Mouse (Mus musculus) frontal cortex, adult 2 months (tissue): ENCODE measurements at regions not wholly inside any gene's neighbourhood (a gene's known extent, or its start where the extent isn't known, plus 50 kb on each side); places are given as distances from the start of the nearest gene placed in this dataset.

Experiments
- DNase-seq, 2 experiments: peaks; one replicate each; pipeline ENCODE4 v3.0.0; 2022; ENCODE audit warnings: low spot score in 1 of 2; ENCODE audit errors: extremely low spot score in 1 of 2

- DNase-seq, result no peak
Measured at GRCm38 (mm10) chr4:142500541-142500940, 261.3 kb upstream of the Kazn start.

GRCm38 (mm10) chr4:142496605-142497004 lies 257.4 kb upstream of the Kazn start:
- DNase-seq, result no peak

GRCm38 (mm10) chr4:142492926-142493492 lies 253.8 kb upstream of the Kazn start:
- DNase-seq, result no peak

GRCm38 (mm10) chr4:142485784-142486423 lies 246.7 kb upstream of the Kazn start:
- no peak for DNase-seq

- peak in 1 of 2 experiments; percentile 27 for DNase-seq
Measured at GRCm38 (mm10) chr4:142475632-142476031, 236.4 kb upstream of the Kazn start.

- no peak for DNase-seq
Measured at GRCm38 (mm10) chr4:142474626-142475025, 235.4 kb upstream of the Kazn start.

- peak; percentile 61 to 82 for DNase-seq
Measured at GRCm38 (mm10) chr4:142474018-142474417, 234.8 kb upstream of the Kazn start.

GRCm38 (mm10) chr4:142473284-142473683 lies 234.1 kb upstream of the Kazn start:
- DNase-seq, result no peak

GRCm38 (mm10) chr4:142472332-142472731 lies 233.1 kb upstream of the Kazn start:
- DNase-seq, result no peak

- DNase-seq, result peak in 1 of 2 experiments; percentile 71
Measured at GRCm38 (mm10) chr4:142470784-142471183, 231.6 kb upstream of the Kazn start.

- DNase-seq, result no peak
Measured at GRCm38 (mm10) chr4:142467920-142468319, 228.7 kb upstream of the Kazn start.

- no peak for DNase-seq
Measured at GRCm38 (mm10) chr4:142465226-142465625, 226.0 kb upstream of the Kazn start.

- no peak for DNase-seq
Measured at GRCm38 (mm10) chr4:142464066-142464465, 224.9 kb upstream of the Kazn start.

- DNase-seq, result no peak
Measured at GRCm38 (mm10) chr4:142460468-142461086, 221.4 kb upstream of the Kazn start.

- no peak for DNase-seq
Measured at GRCm38 (mm10) chr4:142452614-142453013, 213.4 kb upstream of the Kazn start.

GRCm38 (mm10) chr4:142450884-142451283 lies 211.7 kb upstream of the Kazn start:
- no peak for DNase-seq

- no peak for DNase-seq
Measured at GRCm38 (mm10) chr4:142449713-142450112, 210.5 kb upstream of the Kazn start.

- DNase-seq, result no peak
Measured at GRCm38 (mm10) chr4:142449198-142449702, 210.0 kb upstream of the Kazn start.

GRCm38 (mm10) chr4:142447529-142447928 lies 208.3 kb upstream of the Kazn start:
- DNase-seq, result peak; percentile 85 to 86

GRCm38 (mm10) chr4:142441045-142441444 lies 201.8 kb upstream of the Kazn start:
- no peak for DNase-seq

GRCm38 (mm10) chr4:142439450-142440183 lies 200.4 kb upstream of the Kazn start:
- DNase-seq, result peak in 1 of 2 experiments; percentile 41
